Mouse (Mus musculus): ENCODE results near the gene Tmem115. TPM values are rescaled to one million over a fixed set of nuclear protein-coding genes. Genes with fewer than 3 reads are reported as not detected.

The Tmem115 gene
- total RNA-seq, 2 experiments from 2014 or later = 1.9 to 5.9 TPM

GRCm38 (mm10) chr9:107583174-107583573 is 49.4 kb downstream of the Tmem115 start:
- no peak for ATAC-seq (replicated peaks; ENCODE audit: low FRiP score, poor library complexity, severe bottlenecking)

DNA sequence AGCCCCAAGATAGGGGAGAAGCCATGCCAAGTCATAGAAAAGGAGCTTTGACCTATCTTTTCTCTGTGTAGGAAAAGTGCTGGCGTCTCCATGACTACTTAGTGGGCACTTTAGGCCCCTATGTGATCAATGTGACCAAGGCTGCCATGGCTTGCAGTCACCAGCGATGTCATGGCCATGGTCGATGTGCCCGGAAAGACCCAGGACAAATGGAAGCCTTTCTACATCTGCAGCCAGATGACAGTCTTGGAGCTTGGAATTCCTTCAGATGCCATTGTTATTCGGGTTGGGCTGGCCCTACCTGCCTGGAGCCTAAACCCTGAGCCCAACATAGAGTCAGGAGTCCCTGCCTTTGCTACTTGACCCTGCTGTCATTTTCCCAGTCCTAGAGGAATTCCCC is 52.8 kb downstream of the Tmem115 start:
- ATAC-seq (replicated peaks; ENCODE audit: low FRiP score, poor library complexity, severe bottlenecking) = no peak

DNA sequence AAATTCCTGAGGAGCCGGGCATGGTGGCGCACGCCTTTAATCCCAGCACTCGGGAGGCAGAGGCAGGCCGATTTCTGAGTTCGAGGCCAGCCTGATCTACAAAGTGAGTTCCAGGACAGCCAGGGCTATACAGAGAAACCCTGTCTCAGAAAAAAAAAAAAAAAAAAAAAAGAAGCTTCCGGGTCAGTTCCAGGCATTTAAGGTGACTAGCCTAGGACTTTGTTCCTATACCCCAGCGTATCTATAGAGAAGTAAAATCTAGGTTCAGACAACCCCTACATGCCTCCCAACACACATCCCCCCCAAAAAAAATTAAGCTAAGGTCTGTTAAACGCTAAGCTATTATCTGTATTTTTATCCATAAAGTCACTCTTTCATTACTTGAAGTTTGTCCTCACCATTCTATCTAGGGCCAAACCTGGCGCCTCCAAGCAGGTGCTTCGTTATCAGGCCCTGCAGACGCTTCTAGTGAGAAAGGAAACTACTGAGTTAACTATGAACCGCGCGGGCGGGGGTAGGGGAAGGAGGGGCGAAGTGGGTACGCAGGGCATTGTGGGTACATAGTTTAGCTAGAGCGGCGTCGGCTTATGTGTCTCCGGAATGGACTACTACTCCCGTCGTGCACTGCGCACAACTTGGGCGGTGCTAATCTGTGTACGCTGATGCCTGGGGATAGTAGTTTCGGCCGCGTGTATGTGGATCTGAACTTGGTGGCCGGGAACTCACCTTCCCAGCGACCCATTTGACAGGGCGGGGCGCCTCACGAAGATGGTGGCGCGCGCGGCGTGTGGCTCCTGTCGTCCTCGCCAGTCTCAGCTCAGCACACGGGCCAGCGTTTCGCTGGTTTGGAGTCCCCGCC is 53.5 kb downstream of the Tmem115 start, which contains the start of gene Ifrd2:
Ifrd2 (plus strand) TSS at position 669 of the 859 bp plus-strand sequence.
- ATAC-seq (replicated peaks; ENCODE audit: low FRiP score, poor library complexity, severe bottlenecking) = peak; percentile 71

- peak; percentile 60 for ATAC-seq (replicated peaks; ENCODE audit: low FRiP score, poor library complexity, severe bottlenecking)
Measured at GRCm38 (mm10) chr9:107587833-107588639, 54.3 kb downstream of the Tmem115 start.

Other genes starting within 250 kb of the Tmem115 start
- 10.8 and 25.3 TPM in 2 replicates for gene Mapkapk3, start 244.1 kb upstream of the Tmem115 start, total RNA-seq (2015; ENCODE audit: low replicate concordance)
- gene Mapkapk3, start 244.1 kb upstream of the Tmem115 start, total RNA-seq (2017; ENCODE audit: low replicate concordance) = 25.1 and 41.4 TPM in 2 replicates
- 2.1 and 7.9 TPM in 2 replicates for gene Cish, start 237.9 kb upstream of the Tmem115 start, total RNA-seq (2015; ENCODE audit: low replicate concordance)
- 2.0 and 4.7 TPM in 2 replicates for gene Cish, start 237.9 kb upstream of the Tmem115 start, total RNA-seq (2017; ENCODE audit: low replicate concordance)
- 2.7 TPM in 1 of 2 replicates, not detected in the other for gene Hemk1, start 195.6 kb upstream of the Tmem115 start, total RNA-seq (2015; ENCODE audit: low replicate concordance)
- 0.94 and 5.2 TPM in 2 replicates for gene Hemk1, start 195.6 kb upstream of the Tmem115 start, total RNA-seq (2017; ENCODE audit: low replicate concordance)
- gene 6430571L13Rik, start 193.3 kb upstream of the Tmem115 start, total RNA-seq (2015; ENCODE audit: low replicate concordance) = not detected in 2 replicates
- not detected in 2 replicates for gene 6430571L13Rik, start 193.3 kb upstream of the Tmem115 start, total RNA-seq (2017; ENCODE audit: low replicate concordance)
- gene Cacna2d2, start 134.3 kb upstream of the Tmem115 start, total RNA-seq (2015; ENCODE audit: low replicate concordance) = 0.63 TPM in 1 of 2 replicates, not detected in the other
- gene Cacna2d2, start 134.3 kb upstream of the Tmem115 start, total RNA-seq (2017; ENCODE audit: low replicate concordance) = not detected in 2 replicates
- 7.5 and 11.1 TPM in 2 replicates for gene Cyb561d2, start 8.2 kb downstream of the Tmem115 start, total RNA-seq (2015; ENCODE audit: low replicate concordance)
- 4.7 and 6.7 TPM in 2 replicates for gene Cyb561d2, start 8.2 kb downstream of the Tmem115 start, total RNA-seq (2017; ENCODE audit: low replicate concordance)
- gene Nprl2, start 8.3 kb downstream of the Tmem115 start, total RNA-seq (2015; ENCODE audit: low replicate concordance) = 0.77 and 4.4 TPM in 2 replicates
- 1.3 and 10.1 TPM in 2 replicates for gene Nprl2, start 8.3 kb downstream of the Tmem115 start, total RNA-seq (2017; ENCODE audit: low replicate concordance)
- gene Zmynd10, start 13.4 kb downstream of the Tmem115 start, total RNA-seq (2015; ENCODE audit: low replicate concordance) = not detected in 2 replicates
- gene Zmynd10, start 13.4 kb downstream of the Tmem115 start, total RNA-seq (2017; ENCODE audit: low replicate concordance) = not detected in 2 replicates
- gene Rassf1, start 17.6 kb downstream of the Tmem115 start, total RNA-seq (2015; ENCODE audit: low replicate concordance) = 6.1 and 7.3 TPM in 2 replicates
- gene Rassf1, start 17.6 kb downstream of the Tmem115 start, total RNA-seq (2017; ENCODE audit: low replicate concordance) = 14.8 TPM in 2 replicates
- 6.7 and 8.3 TPM in 2 replicates for gene Tusc2, start 29.3 kb downstream of the Tmem115 start, total RNA-seq (2015; ENCODE audit: low replicate concordance)
- 4.7 and 5.3 TPM in 2 replicates for gene Tusc2, start 29.3 kb downstream of the Tmem115 start, total RNA-seq (2017; ENCODE audit: low replicate concordance)
- gene Hyal2, start 34.0 kb downstream of the Tmem115 start, total RNA-seq (2015; ENCODE audit: low replicate concordance) = 1.9 and 2.7 TPM in 2 replicates
- 3.9 and 4.9 TPM in 2 replicates for gene Hyal2, start 34.0 kb downstream of the Tmem115 start, total RNA-seq (2017; ENCODE audit: low replicate concordance)
- 2.7 and 9.8 TPM in 2 replicates for gene Hyal1, start 43.0 kb downstream of the Tmem115 start, total RNA-seq (2015; ENCODE audit: low replicate concordance)
- gene Hyal1, start 43.0 kb downstream of the Tmem115 start, total RNA-seq (2017; ENCODE audit: low replicate concordance) = 4.2 and 7.4 TPM in 2 replicates
- gene Naa80, start 44.9 kb downstream of the Tmem115 start, total RNA-seq (2015; ENCODE audit: low replicate concordance) = 13.4 and 20.2 TPM in 2 replicates
- 9.5 and 17.9 TPM in 2 replicates for gene Naa80, start 44.9 kb downstream of the Tmem115 start, total RNA-seq (2017; ENCODE audit: low replicate concordance)
- 2.3 and 2.9 TPM in 2 replicates for gene Hyal3, start 46.9 kb downstream of the Tmem115 start, total RNA-seq (2015; ENCODE audit: low replicate concordance)
- gene Hyal3, start 46.9 kb downstream of the Tmem115 start, total RNA-seq (2017; ENCODE audit: low replicate concordance) = 1.1 and 1.4 TPM in 2 replicates
- 207 and 270 TPM in 2 replicates for gene Ifrd2, start 53.7 kb downstream of the Tmem115 start, total RNA-seq (2015; ENCODE audit: low replicate concordance)
- gene Ifrd2, start 53.7 kb downstream of the Tmem115 start, total RNA-seq (2017; ENCODE audit: low replicate concordance) = 204 and 217 TPM in 2 replicates
- not detected in 2 replicates for gene Sema3b, start 75.3 kb downstream of the Tmem115 start, total RNA-seq (2015; ENCODE audit: low replicate concordance)
- not detected in 2 replicates for gene Sema3b, start 75.3 kb downstream of the Tmem115 start, total RNA-seq (2017; ENCODE audit: low replicate concordance)
- 183 and 189 TPM in 2 replicates for gene Gnai2, start 101.4 kb downstream of the Tmem115 start, total RNA-seq (2015; ENCODE audit: low replicate concordance)
- 162 and 183 TPM in 2 replicates for gene Gnai2, start 101.4 kb downstream of the Tmem115 start, total RNA-seq (2017; ENCODE audit: low replicate concordance)
- not detected in 2 replicates for gene Slc38a3, start 135.6 kb downstream of the Tmem115 start, total RNA-seq (2015; ENCODE audit: low replicate concordance)
- not detected in 2 replicates for gene Slc38a3, start 135.6 kb downstream of the Tmem115 start, total RNA-seq (2017; ENCODE audit: low replicate concordance)
- not detected in 2 replicates for gene Gnat1, start 145.8 kb downstream of the Tmem115 start, total RNA-seq (2015; ENCODE audit: low replicate concordance)
- not detected in 2 replicates for gene Gnat1, start 145.8 kb downstream of the Tmem115 start, total RNA-seq (2017; ENCODE audit: low replicate concordance)
- not detected in 2 replicates for gene Sema3f, start 176.5 kb downstream of the Tmem115 start, total RNA-seq (2015; ENCODE audit: low replicate concordance)
- not detected in 2 replicates for gene Sema3f, start 176.5 kb downstream of the Tmem115 start, total RNA-seq (2017; ENCODE audit: low replicate concordance)
- 204 and 296 TPM in 2 replicates for gene Rbm5, start 237.1 kb downstream of the Tmem115 start, total RNA-seq (2015; ENCODE audit: low replicate concordance)
- 507 and 635 TPM in 2 replicates for gene Rbm5, start 237.1 kb downstream of the Tmem115 start, total RNA-seq (2017; ENCODE audit: low replicate concordance)